Mouse (Mus musculus) heart, adult 2 months (tissue): ENCODE data around the gene Smim14.

Experiments
- CTCF ChIP-seq: fragments of 200-600 bp; IDR thresholded peaks from 2 replicates; pipeline ENCODE4 v1.8.1; 2022; ENCODE audit warnings: antibody characterized with exemption, mild to moderate bottlenecking, moderate library complexity
- EP300 ChIP-seq: fragments of 200-500 bp; IDR thresholded peaks from 2 replicates; pipeline ENCODE4 v1.6.1; 2011; ENCODE audit warnings: low read depth, low read length, control low read depth; ENCODE audit not compliant: insufficient read depth

GRCm38 (mm10) chr5:65544616-65545015 is 7.6 kb upstream of the Smim14 start:
- TF ChIP-seq EP300 (no peak), CTCF (no peak)
